Mouse (Mus musculus) erythroblast, embryonic 14.5 days (primary cell): ENCODE data around the gene Ppil2.

Experiments
- GATA1 ChIP-seq: IDR thresholded peaks from 2 replicates; pipeline ENCODE4 v1.6.1; 2012; ENCODE audit warnings: low read length, inconsistent platforms, mixed read lengths
- TAL1 ChIP-seq: IDR thresholded peaks from 3 replicates; pipeline ENCODE4 v1.6.1; 2012; ENCODE audit warnings: low read length, inconsistent platforms, mixed read lengths

GRCm38 (mm10) chr16:17062338-17062737 is 48.7 kb downstream of the Ppil2 start:
- TF ChIP-seq TAL1 (no peak), GATA1 (no peak)
